Comparison of ENCODE assay signal across 8 mouse cellular contexts in the genomic region with DNA sequence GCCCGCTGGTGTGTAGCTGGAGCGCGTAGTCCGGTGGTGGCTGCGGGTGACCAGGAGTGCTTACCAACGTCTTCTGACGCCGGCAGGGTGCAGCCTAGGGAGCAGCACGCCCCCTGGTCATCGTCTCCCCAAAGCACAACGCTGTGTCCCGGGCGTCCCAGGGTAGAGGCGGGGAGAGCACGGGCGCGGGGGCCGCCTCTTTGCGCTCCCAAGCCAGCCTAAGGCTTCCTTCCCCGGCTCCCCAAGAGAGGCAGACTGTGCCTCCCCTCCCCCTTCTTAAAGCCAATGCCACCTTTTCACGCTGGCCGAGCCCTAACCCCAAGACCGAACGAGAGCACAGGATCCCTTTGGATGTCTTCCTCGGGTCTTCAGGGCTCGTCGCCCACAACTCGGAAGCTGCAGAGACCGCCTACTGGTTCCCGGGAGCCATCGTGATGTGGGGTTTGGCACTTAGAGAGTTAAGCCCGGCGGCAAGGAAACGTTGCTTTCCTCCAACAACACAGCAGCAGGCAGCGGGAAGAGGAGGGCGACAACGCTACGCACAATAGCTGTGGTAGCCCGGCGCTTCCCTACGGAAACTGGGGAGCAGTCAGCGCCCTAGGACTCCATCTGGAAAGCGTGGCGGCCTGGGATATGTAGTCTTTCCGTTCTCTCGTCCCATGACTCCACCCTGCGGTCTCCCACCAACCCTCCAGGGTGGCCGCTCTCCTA. TPM values are rescaled to one million over a fixed set of nuclear protein-coding genes. Genes with fewer than 3 reads are reported as not detected.
DNase-seq lines count a peak whose midpoint lies in the region; ATAC-seq and TF ChIP-seq lines count a peak whose summit lies in the region.

A gene (minus strand): TSS at position 620 of the 711 bp plus-strand sequence.

- H3K4me2 ChIP-seq in hindbrain, embryonic 15.5 days, result peak within 1 kb of the TSS; percentile 56

- intact Hi-C loops in gastrocnemius, adult 2 months (cut with DNase I), result no loop called here

- peak within 1 kb of the TSS; percentile 87 for H3K27ac ChIP-seq in gastrocnemius, adult 2 months
- peak within 1 kb of the TSS; percentile 88 for H3K27ac ChIP-seq in hindbrain, embryonic 15.5 days (replicated peaks)

- TF ChIP-seq CTCF in gastrocnemius, adult 2 months (IDR thresholded peaks at IDR 0.05), result peak; percentile 11; the same call in 1 of the 2 replicates

- peak; percentile 75 to 91 for DNase-seq in adrenal gland, adult (ENCODE audit: inconsistent age in 2 of 2, low spot score in 1 of 2)
- peak; percentile 42 to 60 for DNase-seq in cerebellum, postnatal 4 days (ENCODE audit: low spot score in 2 of 2)
- peak; percentile 78 for DNase-seq in gastrocnemius, adult 2 months
- peak; percentile 58 to 74 for DNase-seq in left cerebral cortex, adult 18-20 months (ENCODE audit: low spot score in 2 of 2)
- DNase-seq in lung, postnatal 25 days (ENCODE audit: low spot score), result peak; percentile 67
- peak; percentile 31 for DNase-seq in retina, postnatal 7 days (ENCODE audit: low read depth, low spot score)

- ATAC-seq in hindbrain, embryonic 15.5 days (ENCODE audit: low FRiP score, low read depth), result peak; percentile 96
- no peak for ATAC-seq in inflammation-experienced regulatory T-cells, adult 6 months

- peak within 1 kb of the TSS; percentile 82 for H3K4me3 ChIP-seq in gastrocnemius, adult 2 months
- peak within 1 kb of the TSS; percentile 58 for H3K4me3 ChIP-seq in hindbrain, embryonic 15.5 days

- H3K4me1 ChIP-seq in hindbrain, embryonic 15.5 days (replicated peaks), result peaks cover 3% of the 10 kb centered on the region

- no peaks in the 10 kb centered on the region for H3K36me3 ChIP-seq in hindbrain, embryonic 15.5 days

- H3K9me3 ChIP-seq in hindbrain, embryonic 15.5 days, result no peaks in the 10 kb centered on the region

- peak within 1 kb of the TSS; percentile 62 for H3K9ac ChIP-seq in hindbrain, embryonic 15.5 days

- 17% methylated on average over 43 of the region's 48 CpGs for WGBS in hindbrain, embryonic 15.5 days

- H3K27me3 ChIP-seq in hindbrain, embryonic 15.5 days, result no peaks in the 10 kb centered on the region

RNA-seq across cellular contexts. Expression of the gene that starts here (rescaled TPM):
- total RNA-seq in gastrocnemius, adult 2 months (2021), result 1 to 10 TPM; 3.5 to 3.9 TPM
- polyA plus RNA-seq in hindbrain, embryonic 15.5 days (2015; fragmentation: Nextera tagmentation; extraction: Ambion mirVana), result 40.2 and 40.8 TPM in 2 replicates
- total RNA-seq in left cerebral cortex, adult 18-20 months (2021), result 10 to 100 TPM; 41.0 to 42.4 TPM
- polyA plus RNA-seq in inflammation-experienced regulatory T-cells, adult 6 months (2017; shearing (Covaris generic)), result not detected

Comparison
In these comparisons a context has a peak if more than half of its experiments do, and no peak if none do; other contexts are left out.
1. RNA of the gene that starts here (total RNA-seq): 41.0 to 42.4 TPM in left cerebral cortex, adult 18-20 months; 3.5 to 3.9 TPM in gastrocnemius, adult 2 months; every median in the first group is over 4 times any median in the second.
2. RNA of the gene that starts here (polyA plus RNA-seq): 40.2 to 40.8 TPM in hindbrain, embryonic 15.5 days; not detected in inflammation-experienced regulatory T-cells, adult 6 months; every median in the first group is over 10 times any median in the second.
3. DNase-seq: peak in every context shown above with its lines; median percentile 83 in adrenal gland, adult; 78 in gastrocnemius, adult 2 months; 67 in lung, postnatal 25 days; 66 in left cerebral cortex, adult 18-20 months; 51 in cerebellum, postnatal 4 days; 31 in retina, postnatal 7 days.